Mouse (Mus musculus) liver, embryonic 15.5 days (tissue): Measurements from ENCODE around the gene Ntf5. TPM values are rescaled to one million over a fixed set of nuclear protein-coding genes. Genes with fewer than 3 reads are reported as not detected.
"Not testable (repeated sequence)": the region's sequence is repeated elsewhere in the genome, so short reads cannot be mapped to it uniquely, and the experiment has no call there.

ENCODE experiments used
- ATAC-seq: fragments of 200-750 bp; cut with Nextera tagmentation; 2 replicates; pipeline ENCODE4 v1.8.0; 2017; ENCODE audit warnings: moderate number of reproducible peaks, mild to moderate bottlenecking, moderate library complexity; ENCODE audit not compliant: insufficient read depth
- H3K27ac ChIP-seq: fragments of 300-500 bp; sonication (generic); replicated peaks from 2 replicates; pipeline ENCODE4 v1.5.1; 2015; ENCODE audit warnings: mild to moderate bottlenecking, inconsistent platforms
- H3K27me3 ChIP-seq: fragments of 300-500 bp; sonication (generic); 2 replicates; pipeline ENCODE4 v1.6.1; 2015; ENCODE audit warnings: mild to moderate bottlenecking, inconsistent platforms
- H3K36me3 ChIP-seq: fragments of 300-500 bp; sonication (generic); replicated peaks from 2 replicates; pipeline ENCODE4 v1.6.1; 2015; ENCODE audit warnings: moderate library complexity, mild to moderate bottlenecking, inconsistent platforms
- H3K4me1 ChIP-seq: fragments of 300-500 bp; sonication (generic); replicated peaks from 2 replicates; pipeline ENCODE4 v1.6.1; 2015; ENCODE audit warnings: inconsistent platforms
- H3K4me2 ChIP-seq: fragments of 300-500 bp; sonication (generic); 2 replicates; pipeline ENCODE4 v1.6.1; 2015; ENCODE audit warnings: moderate library complexity, mild to moderate bottlenecking, inconsistent platforms
- H3K4me3 ChIP-seq: fragments of 300-500 bp; sonication (generic); replicated peaks from 2 replicates; pipeline ENCODE4 v1.5.1; 2015; ENCODE audit warnings: mild to moderate bottlenecking, inconsistent platforms
- H3K9ac ChIP-seq: fragments of 300-500 bp; sonication (generic); 2 replicates; pipeline ENCODE4 v1.6.1; 2015; ENCODE audit warnings: moderate library complexity, mild to moderate bottlenecking, inconsistent platforms
- H3K9me3 ChIP-seq: fragments of 300-500 bp; sonication (generic); replicated peaks from 2 replicates; pipeline ENCODE4 v1.6.1; 2016; ENCODE audit warnings: inconsistent platforms
- WGBS: fragments of 180-500 bp; shearing (Covaris S2); methylation state at CpG from one replicate; pipeline ENCODE4 v1.1.7; 2015; ENCODE audit warnings: mixed read lengths; ENCODE audit not compliant: insufficient replicate concordance; 5-methylcytosine and 5-hydroxymethylcytosine counted together
- polyA plus RNA-seq: library from polyadenylated mRNA; unstranded; fragments of >200 nt; fragmentation: Nextera tagmentation; extraction: Ambion mirVana; gene quantifications from 2 replicates; pipeline ENCODE4 v1.2.1, GENCODE M21; 2015

Gene Ntf5
- polyA plus RNA-seq, 1 experiment from 2014 or later = 0.22 TPM

DNA sequence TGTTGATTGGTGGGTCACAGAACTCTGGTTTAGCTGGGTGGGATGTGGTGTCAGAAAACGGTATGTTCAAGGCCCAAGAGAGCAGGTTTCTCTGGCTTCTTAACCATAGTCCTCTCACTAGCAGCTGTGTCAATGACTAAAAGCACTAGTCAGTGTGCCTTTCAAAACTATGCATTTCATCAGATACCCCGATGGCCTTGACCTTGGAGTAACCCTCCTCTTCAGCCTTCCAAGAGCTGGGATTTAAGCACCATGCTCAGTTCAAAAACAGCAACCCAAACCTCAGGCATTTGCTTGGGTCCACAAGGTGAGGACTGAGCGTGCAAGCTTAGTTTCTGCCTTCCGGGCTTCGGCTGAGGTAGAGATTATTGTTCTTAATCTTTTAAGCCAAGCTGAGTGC, 41.1 kb upstream of the Ntf5 start:
- Histone ChIP-seq H3K9me3 (no peaks in the 10 kb centered on the region), H3K4me1 (peaks cover 32% of the 10 kb centered on the region), H3K36me3 (peaks cover 52% of the 10 kb centered on the region), H3K9ac (no peak overlapping the region), H3K27me3 (peaks cover 33% of the 10 kb centered on the region), H3K27ac (no peak overlapping the region), H3K4me2 (no peak overlapping the region), H3K4me3 (no peak overlapping the region)
- no peak for ATAC-seq
- WGBS = 79% methylated on average over 5 of the region's 5 CpGs

DNA sequence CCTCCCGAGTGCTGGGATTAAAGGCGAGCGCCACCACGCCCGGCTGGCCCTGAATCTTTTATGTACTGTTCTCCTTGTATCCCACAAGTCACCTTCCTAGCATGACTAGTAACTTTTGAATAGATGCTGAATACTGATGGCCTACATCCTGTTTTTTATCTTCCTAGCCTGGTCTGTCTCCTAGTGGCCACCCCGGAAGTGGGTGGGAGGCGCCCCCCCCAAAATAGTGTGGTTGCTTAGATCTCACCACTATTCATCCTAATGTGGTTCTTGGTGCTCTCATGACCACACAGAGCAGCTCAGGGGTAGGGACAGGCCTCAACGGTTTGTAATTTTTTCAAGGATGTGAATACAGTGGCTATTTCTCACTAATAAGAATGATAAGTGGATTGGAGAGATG, 38.9 kb upstream of the Ntf5 start:
- WGBS = 76% methylated on average over 8 of the region's 8 CpGs
- no peak overlapping the region for H3K4me3 ChIP-seq
- H3K36me3 ChIP-seq = peaks cover 74% of the 10 kb centered on the region

DNA sequence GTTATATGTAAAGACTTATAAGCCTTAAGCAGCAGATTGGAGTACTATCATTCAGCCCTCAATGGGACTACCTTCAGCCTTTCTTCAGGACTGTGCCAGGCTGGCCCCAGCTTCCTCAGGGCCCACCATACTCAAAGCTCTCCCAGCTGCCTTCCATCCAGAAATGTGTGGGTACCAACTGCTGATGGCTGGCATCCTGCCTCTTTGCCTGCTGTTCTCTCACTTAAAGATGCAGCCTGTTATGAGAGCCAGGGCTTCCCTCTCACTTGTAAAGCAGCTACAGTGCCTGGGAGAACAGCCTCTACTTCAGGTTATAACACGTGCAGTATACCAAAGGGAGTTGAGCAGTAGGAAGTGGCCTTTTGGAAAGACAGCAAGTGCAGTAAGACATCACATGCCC, 37.4 kb upstream of the Ntf5 start:
- H3K27ac ChIP-seq = no peak overlapping the region
- peaks cover 4% of the 10 kb centered on the region; the same call in 1 of the 2 replicates for H3K4me1 ChIP-seq
- H3K27me3 ChIP-seq = no peaks in the 10 kb centered on the region
- no peak overlapping the region for H3K9ac ChIP-seq
- no peaks in the 10 kb centered on the region for H3K9me3 ChIP-seq
- no peak overlapping the region for H3K4me2 ChIP-seq
- peaks cover 89% of the 10 kb centered on the region for H3K36me3 ChIP-seq
- no peak for ATAC-seq
- no peak overlapping the region for H3K4me3 ChIP-seq
- whole genome bisulfite sequencing = 89% methylated on average over 1 of the region's 1 CpGs

More for the DNA sequence above, 38.9 kb upstream of the Ntf5 start:
- Histone ChIP-seq H3K4me2 (no peak overlapping the region), H3K9me3 (no peaks in the 10 kb centered on the region), H3K27me3 (peaks cover 11% of the 10 kb centered on the region), H3K4me1 (peaks cover 18% of the 10 kb centered on the region), H3K27ac (no peak overlapping the region), H3K9ac (no peak overlapping the region)
- ATAC-seq = no peak

DNA sequence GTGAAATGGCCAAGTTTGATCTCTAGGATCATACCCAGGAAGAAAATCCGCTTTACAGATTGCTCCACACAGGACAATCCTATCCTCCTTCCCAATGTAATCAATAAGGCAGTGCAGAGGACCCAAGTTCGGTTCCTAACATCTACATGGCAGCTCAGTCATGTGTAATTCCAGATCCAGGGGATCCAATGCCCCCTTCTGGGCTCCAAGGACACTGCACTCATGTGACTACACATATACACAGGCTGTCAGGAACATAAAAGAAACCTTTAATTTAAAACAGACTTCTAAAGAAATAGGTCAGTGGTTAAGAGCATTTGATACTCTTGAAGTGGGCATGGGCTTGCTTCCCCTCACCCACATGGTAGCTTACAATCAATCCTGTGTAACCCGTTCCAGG, 27.4 kb upstream of the Ntf5 start:
- H3K9ac ChIP-seq = no peak overlapping the region
- H3K4me3 ChIP-seq = no peak overlapping the region
- WGBS = 87% methylated on average over 3 of the region's 3 CpGs
- no peak overlapping the region for H3K4me2 ChIP-seq
- peaks cover 100% of the 10 kb centered on the region for H3K36me3 ChIP-seq
- no peaks in the 10 kb centered on the region for H3K4me1 ChIP-seq
- no peaks in the 10 kb centered on the region for H3K9me3 ChIP-seq
- no peaks in the 10 kb centered on the region for H3K27me3 ChIP-seq
- H3K27ac ChIP-seq = no peak overlapping the region
- no peak for ATAC-seq

DNA sequence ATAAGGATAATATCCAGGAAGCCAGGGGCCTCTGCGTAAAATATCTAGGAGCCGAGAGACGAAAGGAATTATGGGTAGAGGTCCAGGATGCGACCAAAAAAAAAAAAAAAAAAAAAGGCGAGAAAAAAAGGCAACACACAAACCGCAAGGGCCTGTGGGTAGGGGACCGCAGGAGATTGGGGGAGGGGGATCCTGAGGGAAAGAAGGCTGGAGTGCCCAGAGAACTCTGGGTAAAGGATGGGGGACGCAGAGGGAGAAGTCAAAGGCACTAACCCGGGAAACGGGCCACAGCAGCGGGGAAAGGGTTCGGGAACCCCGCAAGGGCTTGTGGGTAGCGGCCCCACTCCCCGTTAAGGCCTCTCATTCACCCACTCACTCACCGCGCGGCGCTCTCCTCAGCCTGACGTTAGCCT, 18.4 kb upstream of the Ntf5 start:
- peak overlapping the region; percentile 90 for H3K4me2 ChIP-seq
- WGBS = 0% methylated on average over 19 of the region's 20 CpGs
- H3K27ac ChIP-seq = peak overlapping the region; percentile 96
- no peaks in the 10 kb centered on the region for H3K9me3 ChIP-seq
- peaks cover 30% of the 10 kb centered on the region for H3K4me1 ChIP-seq
- peak overlapping the region; percentile 75 for H3K4me3 ChIP-seq
- H3K9ac ChIP-seq = peak overlapping the region; percentile 87
- peaks cover 43% of the 10 kb centered on the region for H3K36me3 ChIP-seq
- H3K27me3 ChIP-seq = 0 out of 2 replicates have a peak, but pooled peaks cover 8% of the 10 kb centered on the region
- peak; percentile 71 for ATAC-seq

DNA sequence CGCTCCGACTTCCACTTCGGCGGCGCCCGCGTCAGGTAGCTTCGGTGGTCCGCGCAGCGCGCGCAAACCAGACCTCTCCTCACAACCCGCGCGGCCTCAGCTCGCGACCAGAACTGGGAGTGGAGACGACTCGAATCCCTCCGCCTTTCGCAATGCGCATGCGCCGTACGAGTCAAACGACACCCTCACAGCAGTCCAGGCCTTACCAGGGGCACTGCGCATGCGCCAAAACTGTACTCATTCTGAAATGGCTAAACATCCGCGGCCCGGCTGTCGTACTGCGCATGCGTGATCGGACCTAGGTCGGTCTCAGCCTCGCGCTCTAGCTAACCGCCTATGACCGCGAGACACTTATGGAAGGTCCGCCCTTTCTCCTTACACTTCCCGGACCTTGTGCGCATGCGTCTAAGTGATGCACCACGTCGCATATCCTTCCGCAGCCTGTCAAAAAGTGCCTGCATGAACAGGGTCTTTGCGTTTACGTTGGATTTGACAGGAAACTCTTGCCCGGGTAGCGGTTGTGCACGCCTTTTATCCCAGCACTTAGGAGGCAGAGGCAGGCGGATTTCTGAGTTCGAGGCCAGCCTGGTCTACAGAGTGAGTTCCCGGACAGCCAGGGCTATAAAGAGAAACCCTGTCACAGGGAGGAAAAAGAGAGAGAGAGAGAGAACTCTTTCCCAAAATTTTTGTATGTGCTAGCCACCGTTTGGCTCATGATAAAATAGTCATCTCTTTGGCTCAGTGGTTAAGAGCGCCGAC, 17.7 kb upstream of the Ntf5 start, which contains the start of gene Snrnp70:
Gene Snrnp70, minus strand, starts transcription at position 165 of the 759 bp plus-strand sequence.
- peak within 1 kb of the TSS; percentile 96 for H3K27ac ChIP-seq
- ATAC-seq = peak; percentile 96
- under 1% methylated on average over 60 of the region's 60 CpGs for WGBS

DNA sequence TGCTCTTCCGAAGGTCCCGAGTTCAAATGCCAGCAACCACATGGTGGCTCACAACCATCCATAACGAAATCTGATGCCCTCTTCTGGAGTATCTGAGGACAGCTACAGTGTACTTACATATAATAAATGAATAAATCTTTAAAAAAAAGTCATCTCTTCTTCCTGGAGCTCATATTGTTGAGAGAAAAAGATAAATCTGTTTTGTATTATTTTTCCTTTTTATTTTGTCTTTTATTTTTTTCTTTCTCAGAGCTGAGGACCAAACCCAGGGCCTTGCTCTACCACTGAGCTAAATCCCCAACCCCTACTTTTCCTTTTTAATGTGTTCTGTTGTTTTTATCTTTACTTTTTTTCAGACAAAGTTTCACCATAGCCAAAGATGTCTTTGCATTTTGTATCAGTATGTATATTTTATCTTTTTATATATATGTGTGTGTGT, 17.1 kb upstream of the Ntf5 start:
- H3K9ac ChIP-seq = peak overlapping the region; percentile 56; the same call in 1 of the 2 replicates
- peaks cover 32% of the 10 kb centered on the region for H3K36me3 ChIP-seq
- H3K4me1 ChIP-seq = peaks cover 30% of the 10 kb centered on the region
- H3K27me3 ChIP-seq, H3K9me3 ChIP-seq: not testable (repeated sequence)
- WGBS = 7% methylated on average over 3 of the region's 3 CpGs
- peak overlapping the region; percentile 96 for H3K27ac ChIP-seq
- peak overlapping the region; percentile 90 for H3K4me2 ChIP-seq
- ATAC-seq = peak; percentile 55
- H3K4me3 ChIP-seq = peak overlapping the region; percentile 75

More for the DNA sequence above, 17.7 kb upstream of the Ntf5 start, which contains the start of gene Snrnp70:
- H3K27me3 ChIP-seq = 0 out of 2 replicates have a peak, but pooled peaks cover 8% of the 10 kb centered on the region
- H3K4me1 ChIP-seq = peaks cover 30% of the 10 kb centered on the region
- H3K9ac ChIP-seq = peak within 1 kb of the TSS; percentile 87
- H3K9me3 ChIP-seq = no peaks in the 10 kb centered on the region
- peaks cover 37% of the 10 kb centered on the region for H3K36me3 ChIP-seq
- peak within 1 kb of the TSS; percentile 75 for H3K4me3 ChIP-seq
- H3K4me2 ChIP-seq = peak within 1 kb of the TSS; percentile 90

DNA sequence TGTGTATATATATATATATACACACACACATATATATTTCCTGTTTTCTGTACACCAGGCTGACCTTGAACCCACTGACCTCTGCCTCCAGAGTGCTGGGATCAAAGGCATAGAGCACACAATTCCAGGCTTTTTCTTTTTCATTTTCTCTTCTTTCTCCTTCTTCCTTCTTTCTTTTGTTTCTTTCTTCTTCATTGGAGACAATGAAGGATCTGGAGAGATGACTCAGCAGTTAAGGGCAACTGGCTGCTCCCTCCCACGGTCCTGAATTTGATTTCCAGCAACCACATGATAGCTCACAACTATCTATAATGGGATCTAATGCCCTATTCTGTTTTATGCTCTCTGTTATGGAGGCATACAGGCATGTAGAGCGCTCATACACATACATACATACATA, 16.7 kb upstream of the Ntf5 start:
- WGBS = 56% methylated on average over 2 of the region's 2 CpGs
- no peak overlapping the region for H3K4me3 ChIP-seq
- peaks cover 30% of the 10 kb centered on the region for H3K4me1 ChIP-seq
- H3K27me3 ChIP-seq = peaks cover 12% of the 10 kb centered on the region; the same call in 1 of the 2 replicates
- no peaks in the 10 kb centered on the region for H3K9me3 ChIP-seq
- peaks cover 27% of the 10 kb centered on the region for H3K36me3 ChIP-seq
- no peak overlapping the region for H3K9ac ChIP-seq
- no peak for ATAC-seq
- H3K27ac ChIP-seq = no peak overlapping the region; the same call in 1 of the 2 replicates
- H3K4me2 ChIP-seq = no peak overlapping the region; the same call in 1 of the 2 replicates

DNA sequence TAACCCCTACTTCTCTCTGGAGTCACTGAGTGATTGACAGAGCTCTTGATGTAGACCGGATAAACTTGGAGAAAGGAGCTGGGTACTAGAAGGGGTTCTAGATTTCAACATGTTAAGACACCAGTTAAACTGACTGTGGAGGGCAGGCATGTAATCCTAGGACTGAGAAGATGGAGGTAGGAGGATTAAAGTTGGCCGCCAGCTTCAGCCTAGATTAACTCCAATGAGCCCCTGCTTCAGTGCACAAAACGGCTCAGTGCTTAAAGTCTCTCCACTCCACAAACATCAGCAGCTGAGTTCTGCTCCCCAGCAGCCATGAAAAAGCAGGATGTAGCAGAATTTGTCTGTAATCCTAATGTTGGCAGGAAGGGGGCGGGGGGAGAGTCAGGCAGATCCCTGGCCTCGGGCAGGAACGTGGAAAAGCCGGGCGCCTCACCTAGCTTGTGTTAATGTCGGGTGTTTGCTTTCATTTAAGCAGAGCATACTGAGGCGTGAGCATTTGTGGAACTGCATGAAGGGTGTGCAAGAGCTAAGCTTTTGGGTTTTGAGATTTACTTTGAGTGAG, 11.9 kb upstream of the Ntf5 start:
- no peaks in the 10 kb centered on the region for H3K36me3 ChIP-seq
- H3K4me1 ChIP-seq = peaks cover 26% of the 10 kb centered on the region
- no peak overlapping the region for H3K9ac ChIP-seq
- no peak for ATAC-seq
- H3K27ac ChIP-seq = no peak overlapping the region
- peaks cover 52% of the 10 kb centered on the region for H3K27me3 ChIP-seq
- H3K4me2 ChIP-seq = no peak overlapping the region
- no peak overlapping the region for H3K4me3 ChIP-seq
- 65% methylated on average over 10 of the region's 10 CpGs for WGBS
- no peaks in the 10 kb centered on the region for H3K9me3 ChIP-seq

DNA sequence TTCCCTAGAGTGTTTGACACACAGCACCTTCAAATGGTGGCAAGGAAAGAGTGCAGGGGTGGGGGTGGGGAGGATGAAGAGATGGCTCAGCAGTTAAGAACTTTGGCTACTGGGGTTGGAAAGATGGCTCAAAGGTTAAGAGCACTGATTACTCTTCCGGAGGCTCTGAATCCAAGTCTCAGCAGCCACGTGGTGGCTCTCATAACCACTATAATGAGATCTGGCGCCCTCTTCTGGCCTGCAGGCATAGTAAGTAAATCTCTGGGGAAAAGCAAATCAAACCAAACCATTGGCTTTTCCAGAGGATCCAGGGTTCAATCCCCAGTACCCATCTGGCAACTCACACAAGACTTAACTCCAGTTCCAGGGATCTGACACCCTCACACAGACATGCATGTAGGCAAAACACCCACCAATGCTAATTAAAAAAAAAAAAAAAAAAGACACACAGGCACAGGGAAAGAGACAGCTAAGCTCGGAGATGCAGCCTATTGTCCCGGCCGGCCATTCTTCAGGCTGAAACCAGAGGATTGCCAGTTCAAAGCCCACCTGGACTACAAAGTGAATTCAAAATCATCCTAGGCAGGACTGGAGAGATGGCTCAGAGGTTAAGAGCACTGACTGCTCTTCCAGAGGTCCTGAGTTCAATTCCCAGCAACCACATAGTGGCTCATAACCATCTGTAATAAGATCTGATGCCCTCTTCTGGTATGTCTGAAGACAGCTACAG, 9.8 kb upstream of the Ntf5 start:
- WGBS = 36% methylated on average over 6 of the region's 6 CpGs
- Histone ChIP-seq H3K4me3 (no peak overlapping the region), H3K27me3 (peaks cover 72% of the 10 kb centered on the region), H3K4me2 (no peak overlapping the region), H3K9ac (no peak overlapping the region), H3K27ac (no peak overlapping the region), H3K36me3 (no peaks in the 10 kb centered on the region), H3K4me1 (peaks cover 23% of the 10 kb centered on the region), H3K9me3 (no peaks in the 10 kb centered on the region)
- no peak for ATAC-seq
